9 mouse cellular contexts compared by ENCODE assay signal in the genomic region with DNA sequence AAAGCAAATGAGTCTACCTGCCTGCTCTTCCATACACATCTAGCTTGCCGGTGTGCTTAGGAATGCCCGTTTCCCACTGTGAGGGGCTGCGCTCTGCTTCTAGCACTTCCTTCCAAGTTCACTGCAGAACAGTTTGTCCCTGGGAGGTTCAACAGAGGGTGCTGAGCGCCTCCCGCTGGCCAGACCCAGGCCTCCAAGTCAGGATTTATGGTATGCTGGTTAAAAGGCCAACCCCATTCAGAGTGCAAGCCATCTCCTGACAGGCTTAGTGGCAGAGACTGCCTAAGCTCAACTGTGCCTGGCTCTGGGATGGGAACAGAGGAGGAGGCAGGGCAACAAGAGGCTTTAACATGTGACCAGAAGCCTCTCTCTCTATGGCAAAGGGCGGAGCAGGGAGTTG.
DNase-seq lines count a peak whose midpoint lies in the region; ATAC-seq and TF ChIP-seq lines count a peak whose summit lies in the region.
"Had no signal": no experiment of that assay in that cellular context is flagged by ENCODE, and none has a peak within 500 bp of the region (broad histone marks: within the 10 kb centered on the region; RNA-seq: fewer than 3 reads in every experiment).

No protein-coding gene starts in this region.

- no peak overlapping the region for H3K27ac ChIP-seq in intestine, embryonic 14.5 days (ENCODE audit: low read depth)
- no peak overlapping the region for H3K27ac ChIP-seq in liver, adult 2 months (replicated peaks; ENCODE audit: insufficient read depth, low read depth, low read length)
- H3K27ac ChIP-seq in midbrain, embryonic 16.5 days (ENCODE audit: low read length): no peak overlapping the region

- peak; percentile 78 for TF ChIP-seq CTCF in liver, adult 2 months (IDR thresholded peaks at IDR 0.05; ENCODE audit: low read depth, low read length)

- TF ChIP-seq POLR2A in liver, adult 2 months (IDR thresholded peaks at IDR 0.05; ENCODE audit: extremely low read depth, insufficient read depth, low read length): no peak

- no peaks in the 10 kb centered on the region for H3K79me2 ChIP-seq in liver, adult 2 months (ENCODE audit: control insufficient read depth, insufficient read depth, low read length)

- no peak for ATAC-seq in intestine, embryonic 14.5 days (replicated peaks; ENCODE audit: low FRiP score, low TSS enrichment, low read depth)
- no peak for ATAC-seq in midbrain, embryonic 16.5 days

- 32% methylated on average over 6 of the region's 6 CpGs for WGBS in intestine, embryonic 14.5 days
- 80% methylated on average over 6 of the region's 6 CpGs for WGBS in liver, adult 2 months
- WGBS in midbrain, embryonic 16.5 days: 35% methylated on average over 6 of the region's 6 CpGs

- H3K9ac ChIP-seq in intestine, embryonic 14.5 days (ENCODE audit: low read length): no peak overlapping the region
- H3K9ac ChIP-seq in liver, adult 2 months (ENCODE audit: low read depth, low read length): no peak overlapping the region
- H3K9ac ChIP-seq in midbrain, embryonic 16.5 days (ENCODE audit: low read depth, low read length): no peak overlapping the region

- H3K4me1 ChIP-seq in intestine, embryonic 14.5 days (replicated peaks; ENCODE audit: control insufficient read depth, insufficient read depth, low read length): peaks cover 6% of the 10 kb centered on the region; the same call in 1 of the 2 replicates
- H3K4me1 ChIP-seq in liver, adult 2 months (ENCODE audit: control insufficient read depth, insufficient read depth, low read length): 0 out of 2 replicates have a peak, but pooled peaks cover 2% of the 10 kb centered on the region
- no peaks in the 10 kb centered on the region for H3K4me1 ChIP-seq in midbrain, embryonic 16.5 days (ENCODE audit: control insufficient read depth, insufficient read depth, low read length)

- no peak overlapping the region for H3K4me2 ChIP-seq in intestine, embryonic 14.5 days (ENCODE audit: low read length)
- no peak overlapping the region for H3K4me2 ChIP-seq in midbrain, embryonic 16.5 days (ENCODE audit: low read length)

- H3K36me3 ChIP-seq in intestine, embryonic 14.5 days (ENCODE audit: control insufficient read depth, insufficient read depth, low read length): no peaks in the 10 kb centered on the region
- H3K36me3 ChIP-seq in liver, adult 2 months (ENCODE audit: control insufficient read depth, insufficient read depth, low read length): no peaks in the 10 kb centered on the region
- no peaks in the 10 kb centered on the region for H3K36me3 ChIP-seq in splenic B cell, adult 2 months (ENCODE audit: control insufficient read depth, insufficient read depth, low read length, poor library complexity, severe bottlenecking)
- peaks cover 3% of the 10 kb centered on the region; the same call in 1 of the 2 replicates for H3K36me3 ChIP-seq in midbrain, embryonic 16.5 days (ENCODE audit: control insufficient read depth, insufficient read depth, low read length)

- no peaks in the 10 kb centered on the region for H3K9me3 ChIP-seq in intestine, embryonic 14.5 days (ENCODE audit: control insufficient read depth, low read length)
- H3K9me3 ChIP-seq in midbrain, embryonic 16.5 days (replicated peaks; ENCODE audit: control insufficient read depth, low read length, poor library complexity, severe bottlenecking): no peaks in the 10 kb centered on the region
- H3K9me3 ChIP-seq: megakaryocyte, embryonic 14.5 days had no signal

- peak; percentile 35 for DNase-seq in right cerebral cortex, adult 18-20 months
- DNase-seq in right cerebral cortex, postnatal 25 days: no peak
- DNase-seq in adrenal gland, postnatal 25 days: peak; percentile 72
- DNase-seq in forelimb bud, embryonic 11.5 days (ENCODE audit: low read depth, low spot score): peak; percentile 38
- peak; percentile 69 for DNase-seq in intestine, embryonic 14.5 days (ENCODE audit: low spot score)
- no peak for DNase-seq in liver, adult 2 months (ENCODE audit: extremely low read depth, low read depth, low spot score)
- DNase-seq in splenic B cell, adult 2 months (ENCODE audit: low read depth, low spot score): peak; percentile 22

- H3K4me3 ChIP-seq in intestine, embryonic 14.5 days (ENCODE audit: low read depth, low read length): no peak overlapping the region
- no peak overlapping the region for H3K4me3 ChIP-seq in liver, adult 2 months (ENCODE audit: insufficient read depth, low read depth, low read length)
- no peak overlapping the region for H3K4me3 ChIP-seq in midbrain, embryonic 16.5 days (ENCODE audit: low read depth, low read length)
- H3K4me3 ChIP-seq: megakaryocyte, embryonic 14.5 days had no signal

- no peaks in the 10 kb centered on the region for H3K27me3 ChIP-seq in intestine, embryonic 14.5 days (replicated peaks; ENCODE audit: control insufficient read depth, insufficient read depth, low read length)
- H3K27me3 ChIP-seq in liver, adult 2 months (ENCODE audit: control insufficient read depth, insufficient read depth, low read length): no peaks in the 10 kb centered on the region
- H3K27me3 ChIP-seq in splenic B cell, adult 2 months (ENCODE audit: control insufficient read depth, insufficient read depth, low read length, poor library complexity, severe bottlenecking): no peaks in the 10 kb centered on the region
- H3K27me3 ChIP-seq in midbrain, embryonic 16.5 days (ENCODE audit: control insufficient read depth, insufficient read depth, low read depth, low read length): no peaks in the 10 kb centered on the region

Comparison
In these comparisons a context has a peak if more than half of its experiments do, and no peak if none do; other contexts are left out.
1. DNase-seq: peak in right cerebral cortex, adult 18-20 months (single experiment), adrenal gland, postnatal 25 days (single experiment), forelimb bud, embryonic 11.5 days (single experiment), intestine, embryonic 14.5 days (single experiment) and splenic B cell, adult 2 months (single experiment); none in right cerebral cortex, postnatal 25 days (single experiment) and liver, adult 2 months (single experiment).